Mouse (Mus musculus): Measurements from ENCODE around the gene Mansc1.
"Not testable (repeated sequence)": the region's sequence is repeated elsewhere in the genome, so short reads cannot be mapped to it uniquely, and the experiment has no call there.

The Mansc1 gene

GRCm38 (mm10) chr6:134631947-134632687 lies at the start of gene Mansc1:
Gene Mansc1, minus strand, starts transcription at chr6:134632488.
- DNase-seq, result peak; percentile 57 to 60

GRCm38 (mm10) chr6:134679330-134679729 lies 47.0 kb upstream of the Mansc1 start:
- not testable (repeated sequence) for DNase-seq

GRCm38 (mm10) chr6:134678037-134678436 lies 45.7 kb upstream of the Mansc1 start:
- no peak for DNase-seq

GRCm38 (mm10) chr6:134677504-134677903 lies 45.2 kb upstream of the Mansc1 start:
- DNase-seq, result no peak

- not testable (repeated sequence) for DNase-seq
These were observed 41.4 kb upstream of the Mansc1 start for GRCm38 (mm10) chr6:134673712-134674111.

- DNase-seq, result no peak
These were observed 38.7 kb upstream of the Mansc1 start for GRCm38 (mm10) chr6:134670881-134671411.

GRCm38 (mm10) chr6:134669179-134669865 lies 37.0 kb upstream of the Mansc1 start:
- DNase-seq, result no peak

- DNase-seq, result no peak
These were observed 36.2 kb upstream of the Mansc1 start for GRCm38 (mm10) chr6:134668519-134668918.

- no peak for DNase-seq
These were observed 33.5 kb upstream of the Mansc1 start for GRCm38 (mm10) chr6:134665817-134666216.

GRCm38 (mm10) chr6:134664573-134664972 lies 32.3 kb upstream of the Mansc1 start:
- DNase-seq, result no peak

- DNase-seq, result no peak
These were observed 28.6 kb upstream of the Mansc1 start for GRCm38 (mm10) chr6:134660714-134661406.

- DNase-seq, result peak; percentile 26 to 56
These were observed 27.0 kb upstream of the Mansc1 start for GRCm38 (mm10) chr6:134659108-134659958.

GRCm38 (mm10) chr6:134656527-134656926 lies 24.2 kb upstream of the Mansc1 start:
- DNase-seq, result no peak

GRCm38 (mm10) chr6:134648356-134648755 lies 16.1 kb upstream of the Mansc1 start:
- DNase-seq, result no peak

- DNase-seq, result no peak
These were observed 15.3 kb upstream of the Mansc1 start for GRCm38 (mm10) chr6:134647621-134648020.

GRCm38 (mm10) chr6:134646835-134647234 lies 14.5 kb upstream of the Mansc1 start:
- no peak for DNase-seq

- DNase-seq, result no peak
These were observed 11.0 kb upstream of the Mansc1 start for GRCm38 (mm10) chr6:134643296-134643695.

- no peak for DNase-seq
These were observed 9.6 kb upstream of the Mansc1 start for GRCm38 (mm10) chr6:134641738-134642446.

GRCm38 (mm10) chr6:134640485-134641475 lies 8.5 kb upstream of the Mansc1 start:
- DNase-seq, result peak; percentile 91 to 94

GRCm38 (mm10) chr6:134639900-134640299 lies 7.6 kb upstream of the Mansc1 start:
- DNase-seq, result no peak

All from cerebellum, postnatal 36 days (tissue).